In the genomic region with DNA sequence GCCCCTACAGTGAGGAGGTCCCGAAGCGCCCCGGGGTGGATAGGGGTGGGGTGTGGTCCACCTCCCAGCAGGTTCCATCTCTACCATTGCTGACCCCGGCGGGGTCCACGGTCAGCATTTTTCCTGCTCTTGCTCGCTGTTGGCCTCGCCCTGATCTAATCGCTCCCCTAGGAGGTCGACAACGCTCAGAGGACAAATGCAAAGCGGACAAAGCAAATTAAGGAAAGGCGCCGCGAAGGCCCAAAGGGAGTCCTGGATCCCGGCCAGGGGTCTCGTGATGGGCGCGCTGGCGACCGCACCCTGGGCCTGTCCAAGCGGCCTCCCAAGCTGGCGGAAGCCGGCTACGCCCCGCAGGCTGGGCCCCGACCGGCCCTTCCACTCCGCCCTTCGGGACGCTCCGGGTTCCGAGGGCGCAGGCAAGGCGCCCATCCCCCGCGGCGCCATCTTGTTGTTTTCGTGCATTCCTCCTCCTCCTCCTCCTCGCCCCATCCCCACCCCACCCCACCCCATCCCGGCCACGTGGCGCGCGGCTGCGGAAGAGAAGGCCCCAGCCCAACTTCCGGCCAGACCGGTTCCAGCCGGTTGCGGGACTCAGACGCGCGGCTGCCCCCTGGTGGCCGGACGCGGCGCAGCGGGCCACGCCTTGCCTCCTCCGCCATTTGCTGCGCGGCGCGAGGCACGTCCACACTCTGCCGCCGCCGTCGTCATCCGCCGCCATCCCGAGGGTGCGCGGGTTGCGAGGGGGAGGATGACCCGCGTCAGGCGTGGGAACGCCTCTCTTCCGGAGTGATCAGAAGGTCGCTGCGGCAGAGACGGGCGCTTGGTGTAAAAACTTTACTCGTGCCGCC, we compare ENCODE assay signal across 8 mouse cellular contexts.
DNase-seq lines count a peak whose midpoint lies in the region; ATAC-seq and TF ChIP-seq lines count a peak whose summit lies in the region.

No protein-coding gene starts in this region.

- TF ChIP-seq POLR2A in cortical plate, adult 2 months (IDR thresholded peaks at IDR 0.05; ENCODE audit: extremely low read depth, insufficient read depth, low read length): peak; percentile 91

- ATAC-seq in megakaryocyte, adult 5-6 weeks (ENCODE audit: poor library complexity, severe bottlenecking): peak; percentile 84

- H3K4me1 ChIP-seq in cortical plate, adult 2 months (ENCODE audit: control insufficient read depth, insufficient read depth, low read length): peaks cover 8% of the 10 kb centered on the region

- DNase-seq in adipocyte (ENCODE audit: low spot score): peak; percentile 94
- DNase-seq in gastrocnemius, adult 8-10 months (ENCODE audit: low spot score in 2 of 2): peak; percentile 98 to 99
- DNase-seq in induced T-regulatory cell, adult 2 months (ENCODE audit: low read depth): peak; percentile 99
- peak; percentile 95 to 99 for DNase-seq in left cerebral cortex, adult 8-10 months (ENCODE audit: low spot score in 2 of 2)
- DNase-seq in right cerebral cortex, adult 18-20 months: peak; percentile 98
- DNase-seq in urinary bladder, adult 2 months (ENCODE audit: low spot score): peak; percentile 100

- peak overlapping the region; percentile 99 for H3K27ac ChIP-seq in cortical plate, adult 2 months (ENCODE audit: insufficient read depth, low read length)

- peak; percentile 59 for TF ChIP-seq CTCF in cortical plate, adult 2 months (IDR thresholded peaks at IDR 0.05; ENCODE audit: extremely low read depth, insufficient read depth, low read length)

- peak overlapping the region; percentile 58 for H3K4me3 ChIP-seq in cortical plate, adult 2 months (ENCODE audit: insufficient read depth, low read length)

Comparison
In these comparisons a context has a peak if more than half of its experiments do, and no peak if none do; other contexts are left out.
1. Peak in every context shown above with its lines: DNase-seq, ATAC-seq, H3K4me3 ChIP-seq and H3K27ac ChIP-seq.